Mouse (Mus musculus): ENCODE results near the gene Ephb6. TPM values are rescaled to one million over a fixed set of nuclear protein-coding genes. Genes with fewer than 3 reads are reported as not detected.
A peak's percentile ranks its signal among the peaks of the same experiment; 100 is the strongest.

Ephb6 gene
- polyA plus RNA-seq, 1 experiment from 2014 or later: 17.7 TPM

DNA sequence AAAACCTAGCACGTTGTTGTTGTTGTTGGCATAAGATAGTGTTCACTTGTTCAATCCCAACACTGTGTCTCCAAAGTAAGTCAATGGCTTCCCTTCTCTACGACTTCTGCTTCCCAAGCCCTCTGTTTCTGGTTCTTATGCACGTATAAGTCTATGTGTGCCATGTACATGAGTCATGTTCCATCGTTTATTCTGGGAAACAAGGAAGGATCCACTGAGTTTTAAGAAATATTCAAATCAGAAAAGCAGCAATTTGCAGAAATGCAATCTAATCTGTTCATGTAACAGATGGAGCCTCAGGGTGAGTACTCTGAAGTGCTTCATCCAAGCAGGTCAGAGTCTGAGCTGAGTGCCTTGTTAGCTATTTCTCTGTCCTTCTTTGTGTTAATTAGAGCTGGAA is 26.3 kb downstream of the Ephb6 start:
- Histone ChIP-seq H3K36me3 (replicated peaks) (no peaks in the 10 kb centered on the region), H3K4me1 (no peaks in the 10 kb centered on the region), H3K4me3 (replicated peaks) (no peak overlapping the region), H3K9ac (no peak overlapping the region), H3K27me3 (no peaks in the 10 kb centered on the region), H3K9me3 (no peaks in the 10 kb centered on the region), H3K27ac (no peak overlapping the region), H3K4me2 (no peak overlapping the region)
- WGBS: 84% methylated on average over 4 of the region's 4 CpGs
- no peak for ATAC-seq (ENCODE audit: low FRiP score)

DNA sequence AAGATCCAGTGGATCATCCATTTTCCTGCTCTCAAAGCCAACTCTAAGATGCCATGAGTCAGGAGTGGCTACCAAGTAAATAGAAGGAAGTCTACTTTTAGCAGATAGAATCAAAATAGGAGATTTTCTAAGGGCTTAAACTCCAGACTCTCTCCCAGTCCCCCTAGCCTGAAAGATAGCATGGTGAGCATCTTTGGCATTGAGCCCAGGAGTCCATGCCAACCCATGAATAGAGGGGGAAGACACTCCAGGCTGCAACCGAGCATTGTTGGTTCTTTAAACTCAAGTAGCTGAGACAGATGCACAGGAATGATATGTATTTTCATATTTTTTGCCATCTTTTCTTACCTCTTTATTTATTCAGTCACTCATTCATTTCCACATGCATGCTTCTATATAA is 29.9 kb downstream of the Ephb6 start:
- no peak overlapping the region for H3K4me2 ChIP-seq
- H3K9ac ChIP-seq: no peak overlapping the region
- ATAC-seq (ENCODE audit: low FRiP score): no peak
- WGBS: 55% methylated on average over 1 of the region's 1 CpGs
- no peaks in the 10 kb centered on the region for H3K27me3 ChIP-seq
- H3K4me3 ChIP-seq (replicated peaks): no peak overlapping the region
- no peaks in the 10 kb centered on the region for H3K9me3 ChIP-seq
- H3K4me1 ChIP-seq: no peaks in the 10 kb centered on the region
- H3K36me3 ChIP-seq (replicated peaks): no peaks in the 10 kb centered on the region
- no peak overlapping the region for H3K27ac ChIP-seq

DNA sequence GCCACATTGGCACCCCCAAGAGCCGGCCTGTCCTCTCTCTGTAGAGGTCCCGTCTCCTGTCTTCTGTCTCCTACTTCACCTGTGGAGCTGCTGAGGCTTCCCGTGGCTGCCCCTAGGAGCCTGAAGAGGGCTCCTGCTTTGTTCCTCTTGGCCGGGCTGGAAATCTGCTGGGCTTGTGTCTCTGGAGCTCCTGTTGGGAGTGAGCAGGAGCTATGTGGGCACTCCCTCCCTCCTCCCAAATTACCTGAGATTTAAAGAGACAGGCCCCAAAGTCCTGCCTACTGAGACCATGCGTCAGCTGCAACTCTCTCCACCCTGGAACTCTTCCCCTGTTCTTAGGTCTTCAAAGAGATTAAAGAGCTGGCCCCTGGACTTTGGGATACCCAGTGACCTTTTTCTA is 30.9 kb downstream of the Ephb6 start, which contains the start of gene Trpv6:
Trpv6 (minus strand) TSS at position 228 of the 400 bp plus-strand sequence.
- H3K27ac ChIP-seq: no peak within 1 kb of the TSS
- ATAC-seq (ENCODE audit: low FRiP score): no peak
- no peak within 1 kb of the TSS for H3K4me2 ChIP-seq
- H3K9me3 ChIP-seq: no peaks in the 10 kb centered on the region
- H3K27me3 ChIP-seq: no peaks in the 10 kb centered on the region
- 12% methylated on average over 5 of the region's 5 CpGs for WGBS
- no peak within 1 kb of the TSS for H3K4me3 ChIP-seq (replicated peaks)
- no peaks in the 10 kb centered on the region for H3K36me3 ChIP-seq (replicated peaks)
- H3K9ac ChIP-seq: no peak within 1 kb of the TSS
- no peaks in the 10 kb centered on the region for H3K4me1 ChIP-seq

DNA sequence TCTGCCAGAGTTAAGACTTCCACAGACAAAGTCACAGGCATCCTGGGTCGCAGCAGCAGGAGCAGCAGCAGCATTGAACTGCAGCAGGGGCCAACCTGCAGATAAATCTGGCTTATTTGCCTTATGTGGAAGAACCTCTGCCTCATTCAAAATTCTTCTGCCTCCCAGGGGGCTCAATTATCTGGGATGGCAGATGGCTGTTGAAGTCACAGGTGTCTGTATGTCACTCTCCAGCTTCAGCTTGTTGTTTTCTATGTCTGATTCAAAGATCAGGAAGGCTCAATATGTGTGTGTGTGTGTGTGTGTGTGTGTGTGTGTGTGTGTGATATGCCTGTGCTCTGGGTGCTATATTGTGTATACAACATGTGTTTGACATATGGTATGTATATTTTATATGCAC is 32.1 kb downstream of the Ephb6 start:
- peak; percentile 36; the same call in 1 of the 2 replicates for ATAC-seq (ENCODE audit: low FRiP score)
- H3K4me3 ChIP-seq (replicated peaks): no peak overlapping the region
- no peaks in the 10 kb centered on the region for H3K4me1 ChIP-seq
- no peaks in the 10 kb centered on the region for H3K27me3 ChIP-seq
- H3K9me3 ChIP-seq: no peaks in the 10 kb centered on the region
- no peak overlapping the region for H3K9ac ChIP-seq
- H3K27ac ChIP-seq: no peak overlapping the region
- no peak overlapping the region for H3K4me2 ChIP-seq
- WGBS: 27% methylated on average over 1 of the region's 1 CpGs
- H3K36me3 ChIP-seq (replicated peaks): no peaks in the 10 kb centered on the region

DNA sequence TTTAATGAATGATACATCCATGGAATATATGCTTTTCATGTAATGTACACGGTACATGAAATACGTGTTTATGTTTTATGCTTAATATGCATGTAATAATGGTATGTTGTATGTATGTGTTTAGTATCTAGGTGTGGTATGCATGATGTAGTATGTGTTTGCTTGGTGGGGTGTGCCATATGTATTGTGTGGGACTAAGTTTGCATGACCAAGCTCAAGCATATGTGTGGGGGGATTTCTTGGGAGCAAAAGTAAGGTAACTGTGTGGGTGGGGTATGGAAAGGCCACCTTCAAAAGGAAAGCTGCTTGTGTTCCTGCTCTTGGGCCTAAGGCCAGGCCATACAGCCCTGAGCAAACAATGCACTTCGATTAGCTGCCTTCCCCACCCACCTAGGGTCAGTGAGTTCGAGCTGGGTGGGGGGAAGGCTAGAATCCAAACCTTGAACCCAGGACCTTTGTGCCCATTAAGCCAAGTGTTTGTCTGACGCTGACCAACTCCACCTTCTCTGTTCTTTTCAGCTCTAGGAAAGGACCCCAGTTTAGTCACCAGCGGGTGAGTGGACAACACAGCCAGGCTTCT is 32.7 kb downstream of the Ephb6 start:
- H3K9me3 ChIP-seq: no peaks in the 10 kb centered on the region
- no peaks in the 10 kb centered on the region for H3K36me3 ChIP-seq (replicated peaks)
- no peak overlapping the region for H3K4me2 ChIP-seq
- no peaks in the 10 kb centered on the region for H3K27me3 ChIP-seq
- H3K9ac ChIP-seq: no peak overlapping the region
- WGBS: 81% methylated on average over 6 of the region's 6 CpGs
- ATAC-seq (ENCODE audit: low FRiP score): no peak
- H3K4me1 ChIP-seq: no peaks in the 10 kb centered on the region
- no peak overlapping the region for H3K4me3 ChIP-seq (replicated peaks)
- H3K27ac ChIP-seq: no peak overlapping the region

DNA sequence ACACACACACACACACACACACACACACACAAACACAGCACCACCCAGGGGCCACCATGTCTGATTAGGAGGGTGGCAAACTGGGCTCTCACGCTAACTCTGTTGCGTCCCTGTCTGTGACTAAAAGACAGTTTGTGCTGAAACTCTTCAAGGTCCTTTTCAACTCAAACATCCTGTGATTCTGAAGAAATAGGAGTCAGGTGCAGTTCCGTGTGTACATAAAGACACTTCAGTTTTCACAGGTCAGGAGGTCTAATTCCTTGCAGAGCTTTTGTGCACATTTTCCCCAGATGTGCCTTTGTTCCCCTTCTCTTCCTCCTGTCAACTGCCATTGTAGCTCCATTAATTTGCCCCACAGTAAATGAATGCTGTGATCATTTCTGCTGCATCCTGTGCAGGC is 35.2 kb downstream of the Ephb6 start:
- ATAC-seq (ENCODE audit: low FRiP score): no peak
- 60% methylated on average over 3 of the region's 3 CpGs for WGBS
- Histone ChIP-seq H3K27ac (no peak overlapping the region), H3K9ac (no peak overlapping the region), H3K4me2 (no peak overlapping the region), H3K36me3 (replicated peaks) (no peaks in the 10 kb centered on the region), H3K4me3 (replicated peaks) (no peak overlapping the region), H3K9me3 (no peaks in the 10 kb centered on the region), H3K4me1 (no peaks in the 10 kb centered on the region), H3K27me3 (no peaks in the 10 kb centered on the region)

DNA sequence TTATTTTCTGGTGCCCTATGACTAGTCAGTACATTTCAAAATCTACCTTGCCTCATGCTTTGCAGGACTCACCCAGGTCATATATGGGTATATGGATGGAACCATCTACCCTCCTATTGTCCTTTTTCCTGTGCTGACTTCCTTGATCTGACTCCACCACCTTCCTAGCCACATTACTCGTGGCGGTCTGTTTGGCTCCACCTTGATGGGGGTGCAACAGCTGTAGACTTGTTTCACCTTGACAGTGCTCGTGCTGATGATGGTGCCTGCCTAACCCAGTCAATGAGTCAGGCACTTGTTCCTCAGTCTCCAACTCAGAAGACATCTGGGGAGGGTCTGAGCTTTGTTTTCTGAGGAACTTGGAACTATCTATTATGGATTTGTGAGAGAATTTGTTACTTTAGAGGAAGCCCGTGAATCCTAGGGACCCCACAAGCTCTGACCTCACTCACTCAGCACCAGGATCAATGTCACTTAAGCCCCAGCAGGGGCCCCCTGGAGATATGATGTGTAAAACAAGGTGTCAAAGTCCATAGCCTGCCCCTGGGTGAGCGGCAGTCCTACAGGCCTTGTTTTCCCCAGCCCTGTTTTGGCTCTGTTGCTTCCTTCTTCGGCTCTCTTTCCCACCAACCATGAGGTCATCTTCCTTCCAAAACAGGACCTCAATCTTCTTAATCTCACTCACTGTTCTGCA is 36.0 kb downstream of the Ephb6 start:
- H3K9ac ChIP-seq: no peak overlapping the region
- WGBS: 82% methylated on average over 6 of the region's 6 CpGs

DNA sequence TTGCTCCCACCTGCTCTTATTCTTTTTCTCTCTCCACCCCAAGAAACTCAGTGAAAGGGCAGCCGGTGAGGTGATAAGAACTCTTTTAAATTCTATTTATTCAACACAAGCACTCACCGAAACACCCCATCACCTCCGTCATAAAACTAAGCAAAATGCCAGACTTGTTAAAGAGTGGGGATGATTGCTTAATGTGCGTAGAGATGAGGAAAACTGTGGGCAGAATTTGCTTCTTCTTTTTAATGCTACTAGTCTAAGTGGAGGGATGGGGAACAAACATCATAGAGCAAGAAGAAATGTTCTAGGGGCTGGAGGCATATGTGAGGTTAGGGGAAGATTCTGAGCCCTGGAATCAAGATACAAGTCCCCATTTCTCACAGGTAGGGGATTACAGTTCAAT is 37.5 kb downstream of the Ephb6 start:
- no peak overlapping the region for H3K9ac ChIP-seq
- no peak overlapping the region for H3K4me3 ChIP-seq (replicated peaks)
- 94% methylated on average over 4 of the region's 4 CpGs for WGBS
- no peaks in the 10 kb centered on the region for H3K36me3 ChIP-seq (replicated peaks)
- no peak overlapping the region for H3K4me2 ChIP-seq
- no peak for ATAC-seq (ENCODE audit: low FRiP score)
- no peak overlapping the region for H3K27ac ChIP-seq
- H3K9me3 ChIP-seq: no peaks in the 10 kb centered on the region
- no peaks in the 10 kb centered on the region for H3K27me3 ChIP-seq
- H3K4me1 ChIP-seq: no peaks in the 10 kb centered on the region

More for the DNA sequence above, 36.0 kb downstream of the Ephb6 start:
- Histone ChIP-seq H3K4me1 (no peaks in the 10 kb centered on the region), H3K27ac (no peak overlapping the region), H3K4me3 (replicated peaks) (no peak overlapping the region), H3K4me2 (no peak overlapping the region), H3K27me3 (no peaks in the 10 kb centered on the region), H3K36me3 (replicated peaks) (no peaks in the 10 kb centered on the region), H3K9me3 (no peaks in the 10 kb centered on the region)
- ATAC-seq (ENCODE audit: low FRiP score): no peak

DNA sequence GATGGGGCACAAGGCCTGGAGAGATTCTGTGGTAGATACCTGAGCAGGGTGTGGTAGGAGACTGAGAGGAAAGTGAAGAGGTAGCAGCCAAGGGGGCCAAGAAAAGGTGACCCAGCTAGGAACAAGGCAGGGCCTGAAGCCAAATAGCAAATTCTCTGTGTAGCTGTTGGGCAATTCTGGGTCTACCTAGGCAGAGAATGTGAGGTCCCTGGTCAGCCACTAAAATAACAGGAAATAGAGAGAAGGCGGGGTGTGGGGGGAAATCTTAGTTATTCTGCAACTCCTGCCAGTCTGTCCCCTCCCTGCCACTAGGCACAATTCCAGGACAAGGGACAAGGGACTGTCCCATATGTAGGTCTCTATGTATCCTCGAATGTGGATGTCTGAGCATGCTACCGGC is 37.9 kb downstream of the Ephb6 start:
- WGBS: 93% methylated on average over 3 of the region's 3 CpGs
- Histone ChIP-seq H3K9ac (no peak overlapping the region), H3K4me2 (no peak overlapping the region), H3K9me3 (no peaks in the 10 kb centered on the region), H3K4me1 (no peaks in the 10 kb centered on the region), H3K27me3 (no peaks in the 10 kb centered on the region), H3K27ac (no peak overlapping the region), H3K36me3 (replicated peaks) (no peaks in the 10 kb centered on the region), H3K4me3 (replicated peaks) (no peak overlapping the region)
- no peak for ATAC-seq (ENCODE audit: low FRiP score)

DNA sequence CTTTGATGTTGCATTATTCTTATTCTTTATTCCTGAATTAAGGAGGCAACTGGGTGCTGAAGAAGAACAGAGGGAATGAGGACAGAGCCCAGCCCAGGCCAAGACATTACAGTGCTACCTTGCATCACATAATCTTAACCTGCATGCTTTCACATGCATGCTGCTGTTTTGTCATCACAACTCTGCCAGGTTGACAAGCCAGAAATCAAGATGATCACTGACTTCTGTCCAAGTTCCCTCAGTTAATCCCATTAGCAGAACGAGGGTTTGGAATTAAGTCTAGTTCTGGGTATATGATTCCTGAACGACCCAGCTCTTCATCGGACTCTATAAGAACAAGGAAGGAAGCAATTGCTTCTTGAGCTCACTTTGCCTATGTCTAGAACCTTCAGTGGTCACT is 40.9 kb downstream of the Ephb6 start:
- Histone ChIP-seq H3K36me3 (replicated peaks) (no peaks in the 10 kb centered on the region), H3K27me3 (no peaks in the 10 kb centered on the region)
- WGBS: 83% methylated on average over 3 of the region's 3 CpGs

DNA sequence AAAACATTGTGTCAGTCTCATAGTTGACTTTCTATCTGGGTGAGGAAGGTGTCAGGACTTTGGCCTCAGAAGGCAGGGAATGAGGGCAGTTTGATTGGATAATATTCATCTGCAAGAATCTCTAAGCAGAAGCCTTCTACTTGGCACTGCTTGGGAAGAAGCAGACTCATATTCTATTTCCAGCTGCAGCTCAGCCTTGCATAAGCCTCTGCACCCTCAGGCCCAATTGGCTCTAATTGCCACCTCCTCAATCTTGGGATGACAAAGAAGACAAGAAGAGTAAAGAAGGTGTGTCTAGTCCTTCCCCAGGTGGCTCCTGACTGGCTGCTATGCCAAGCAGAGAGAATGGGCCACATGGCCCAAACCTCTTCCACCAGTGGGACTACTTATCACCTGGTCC is 41.4 kb downstream of the Ephb6 start:
- H3K27ac ChIP-seq: no peak overlapping the region
- no peaks in the 10 kb centered on the region for H3K27me3 ChIP-seq
- no peaks in the 10 kb centered on the region for H3K36me3 ChIP-seq (replicated peaks)
- H3K9me3 ChIP-seq: no peaks in the 10 kb centered on the region
- no peak overlapping the region for H3K4me3 ChIP-seq (replicated peaks)
- no peak overlapping the region for H3K4me2 ChIP-seq
- no peak overlapping the region for H3K9ac ChIP-seq
- ATAC-seq (ENCODE audit: low FRiP score): no peak
- no peaks in the 10 kb centered on the region for H3K4me1 ChIP-seq

More for the DNA sequence above, 40.9 kb downstream of the Ephb6 start:
- H3K9ac ChIP-seq: no peak overlapping the region
- H3K4me1 ChIP-seq: no peaks in the 10 kb centered on the region
- H3K9me3 ChIP-seq: no peaks in the 10 kb centered on the region
- H3K4me3 ChIP-seq (replicated peaks): no peak overlapping the region
- H3K27ac ChIP-seq: no peak overlapping the region
- H3K4me2 ChIP-seq: no peak overlapping the region
- no peak for ATAC-seq (ENCODE audit: low FRiP score)

DNA sequence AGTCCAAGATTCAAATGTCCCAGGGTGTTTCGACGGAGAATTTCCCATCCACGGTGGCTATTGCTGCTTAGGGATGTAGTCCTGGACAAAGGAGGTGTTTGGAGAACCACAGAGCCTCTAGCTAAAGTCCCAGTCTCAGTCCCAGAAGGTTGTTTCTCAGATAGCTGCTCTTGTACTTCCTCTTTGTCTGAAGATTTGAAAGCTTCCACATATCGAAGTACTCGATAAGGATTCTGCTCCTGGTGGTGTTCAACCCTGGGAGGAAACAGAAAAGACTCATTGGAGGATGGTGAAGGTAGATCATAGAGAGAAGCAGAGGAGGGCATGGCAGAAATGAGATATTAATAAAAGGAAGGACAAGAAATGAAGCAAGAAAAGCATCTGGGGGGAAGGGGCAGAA is 47.9 kb downstream of the Ephb6 start:
- H3K27me3 ChIP-seq: no peaks in the 10 kb centered on the region
- no peak for ATAC-seq (ENCODE audit: low FRiP score)
- H3K36me3 ChIP-seq (replicated peaks): no peaks in the 10 kb centered on the region
- no peaks in the 10 kb centered on the region for H3K4me1 ChIP-seq
- 96% methylated on average over 5 of the region's 5 CpGs for WGBS
- no peak overlapping the region for H3K4me2 ChIP-seq
- H3K27ac ChIP-seq: no peak overlapping the region
- H3K9me3 ChIP-seq: no peaks in the 10 kb centered on the region
- H3K4me3 ChIP-seq (replicated peaks): no peak overlapping the region
- H3K9ac ChIP-seq: no peak overlapping the region

DNA sequence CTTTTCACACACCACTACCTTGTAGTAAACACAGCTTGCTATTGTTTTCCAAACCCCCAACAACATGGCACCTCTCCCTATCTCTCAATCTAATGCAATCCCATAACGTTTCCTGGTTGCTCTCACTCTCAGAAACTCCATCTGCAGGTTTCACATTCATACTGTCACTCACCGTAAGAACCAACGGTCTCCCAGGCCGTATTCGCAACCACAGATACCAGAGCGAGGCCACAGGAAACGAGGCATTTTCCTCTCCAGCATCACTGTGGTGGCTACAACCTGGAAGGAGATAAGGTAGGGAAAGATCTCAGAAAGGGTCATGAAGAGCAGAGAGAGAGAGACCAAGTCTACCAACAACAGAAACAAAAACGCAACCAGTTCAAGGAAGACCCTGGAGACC is 49.4 kb downstream of the Ephb6 start:
- Histone ChIP-seq H3K4me1 (no peaks in the 10 kb centered on the region), H3K36me3 (replicated peaks) (no peaks in the 10 kb centered on the region), H3K4me3 (replicated peaks) (no peak overlapping the region), H3K27me3 (no peaks in the 10 kb centered on the region), H3K9me3 (no peaks in the 10 kb centered on the region), H3K4me2 (no peak overlapping the region), H3K27ac (no peak overlapping the region), H3K9ac (no peak overlapping the region)
- no peak for ATAC-seq (ENCODE audit: low FRiP score)
- 88% methylated on average over 8 of the region's 8 CpGs for WGBS
